ENCODE assay signal across 11 mouse cellular contexts in genomic region chr2:135725362-135725761, GRCm38 (mm10).
DNase-seq lines count a peak whose midpoint lies in the region; ATAC-seq and TF ChIP-seq lines count a peak whose summit lies in the region.
"Had no signal": no experiment of that assay in that cellular context is flagged by ENCODE, and none has a peak within 500 bp of the region (broad histone marks: within the 10 kb centered on the region; RNA-seq: fewer than 3 reads in every experiment).

No protein-coding gene starts in this region.

- intact Hi-C loops in heart, postnatal 36 days (cut with DNase I) = loop anchor here (5.0 kb wide), 2 partner anchors 33 to 163 kb away; no protein-coding TSS in a partner anchor

- no peak overlapping the region for H3K9ac ChIP-seq in liver, adult 2 months (ENCODE audit: low read depth, low read length)
- H3K9ac ChIP-seq in liver, postnatal 0 days (replicated peaks) = no peak overlapping the region
- H3K9ac ChIP-seq: hindbrain, embryonic 13.5 days had no signal

- peak; percentile 71 for TF ChIP-seq EP300 in liver, postnatal 0 days (IDR thresholded peaks at IDR 0.05; ENCODE audit: low read depth)

- no peak for TF ChIP-seq CTCF in liver, adult 2 months (IDR thresholded peaks at IDR 0.05; ENCODE audit: low read depth, low read length)
- TF ChIP-seq CTCF in liver, postnatal 0 days (IDR thresholded peaks at IDR 0.05; ENCODE audit: low read depth) = no peak

- peak; percentile 49 to 80 for DNase-seq in heart, adult 18-20 months
- DNase-seq in heart, postnatal 36 days = no peak
- no peak for DNase-seq in liver, adult 2 months (ENCODE audit: extremely low read depth, low read depth, low spot score)
- no peak for DNase-seq in liver
- DNase-seq in liver, postnatal 0 days = no peak
- DNase-seq in cerebellum, postnatal 14 days = no peak
- no peak for DNase-seq in retina, postnatal 1 day
- DNase-seq: B cell, adult 2 months; embryo, embryonic 11 days had no signal

- no peaks in the 10 kb centered on the region for H3K79me2 ChIP-seq in liver, adult 2 months (ENCODE audit: control insufficient read depth, insufficient read depth, low read length)

- H3K27me3 ChIP-seq in liver, adult 2 months (ENCODE audit: control insufficient read depth, insufficient read depth, low read length) = no peaks in the 10 kb centered on the region
- no peaks in the 10 kb centered on the region for H3K27me3 ChIP-seq in liver, postnatal 0 days (ENCODE audit: insufficient read depth, low read length)
- H3K27me3 ChIP-seq: hindbrain, embryonic 13.5 days had no signal

- 55% methylated on average over 4 of the region's 4 CpGs for WGBS in liver, adult 2 months
- WGBS in liver, postnatal 0 days (ENCODE audit: insufficient replicate concordance) = 35% methylated on average over 4 of the region's 4 CpGs

- H3K4me3 ChIP-seq in liver, adult 2 months (ENCODE audit: insufficient read depth, low read depth, low read length) = no peak overlapping the region
- H3K4me3 ChIP-seq in liver, postnatal 0 days (ENCODE audit: low read depth, low read length) = no peak overlapping the region
- H3K4me3 ChIP-seq: hindbrain, embryonic 13.5 days had no signal

- H3K9me3 ChIP-seq in liver, postnatal 0 days (ENCODE audit: low read length) = no peaks in the 10 kb centered on the region
- H3K9me3 ChIP-seq: hindbrain, embryonic 13.5 days had no signal

- peak; percentile 83 for ATAC-seq in liver, postnatal 0 days
- ATAC-seq in neutrophil, adult 5-6 weeks (ENCODE audit: extremely low read depth, insufficient number of reproducible peaks, low FRiP score, poor library complexity, severe bottlenecking) = peak; percentile 62

- no peaks in the 10 kb centered on the region; the same call in 1 of the 2 replicates for H3K4me1 ChIP-seq in liver, adult 2 months (ENCODE audit: control insufficient read depth, insufficient read depth, low read length)
- H3K4me1 ChIP-seq in liver, postnatal 0 days (ENCODE audit: insufficient read depth) = no peaks in the 10 kb centered on the region

- H3K36me3 ChIP-seq in liver, adult 2 months (ENCODE audit: control insufficient read depth, insufficient read depth, low read length) = no peaks in the 10 kb centered on the region
- no peaks in the 10 kb centered on the region for H3K36me3 ChIP-seq in liver, postnatal 0 days (replicated peaks; ENCODE audit: insufficient read depth, low read length)
- H3K36me3 ChIP-seq: hindbrain, embryonic 13.5 days had no signal

- H3K27ac ChIP-seq in liver, adult 2 months (replicated peaks; ENCODE audit: insufficient read depth, low read depth, low read length) = peak overlapping the region; percentile 56; the same call in 1 of the 2 replicates
- peak overlapping the region; percentile 35 for H3K27ac ChIP-seq in liver, postnatal 0 days (ENCODE audit: low read depth)
- H3K27ac ChIP-seq: hindbrain, embryonic 13.5 days had no signal

- no peak for TF ChIP-seq POLR2A in liver, adult 2 months (IDR thresholded peaks at IDR 0.05; ENCODE audit: extremely low read depth, insufficient read depth, low read length)

- H3K4me2 ChIP-seq in liver, postnatal 0 days (ENCODE audit: low read depth, low read length) = no peak overlapping the region
- H3K4me2 ChIP-seq: hindbrain, embryonic 13.5 days had no signal

Comparison
In these comparisons a context has a peak if more than half of its experiments do, and no peak if none do; other contexts are left out.
1. DNase-seq: peak in heart, adult 18-20 months (2 of 2); none in heart, postnatal 36 days (0 of 2), liver, adult 2 months (single experiment), liver (single experiment), liver, postnatal 0 days (single experiment), cerebellum, postnatal 14 days (0 of 2) and retina, postnatal 1 day (single experiment).